In the genomic region with DNA sequence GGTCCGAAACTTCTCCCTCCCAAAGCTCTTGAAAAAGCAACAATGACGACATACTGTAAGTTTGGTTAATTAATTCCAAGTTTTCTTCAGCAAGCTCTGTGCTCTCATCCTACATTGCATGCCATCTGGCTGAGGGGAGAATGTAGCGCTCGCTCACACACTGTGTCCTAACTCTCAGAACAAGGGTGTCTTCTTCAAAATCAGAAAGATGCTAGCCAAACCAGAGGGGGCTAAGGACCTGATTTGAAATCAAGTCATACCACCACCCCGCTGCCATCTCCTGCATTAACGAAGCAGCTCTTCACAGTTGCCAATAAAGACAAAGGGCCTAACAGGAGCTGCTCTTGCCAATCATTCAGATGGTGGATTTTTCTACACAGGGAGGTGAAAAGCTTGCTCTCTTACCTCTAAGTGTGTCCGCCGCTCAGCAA, we compare ENCODE assay signal across 15 mouse cellular contexts.
DNase-seq lines count a peak whose midpoint lies in the region; ATAC-seq and TF ChIP-seq lines count a peak whose summit lies in the region.
"Had no signal": no experiment of that assay in that cellular context is flagged by ENCODE, and none has a peak within 500 bp of the region (broad histone marks: within the 10 kb centered on the region; RNA-seq: fewer than 3 reads in every experiment).

No protein-coding gene starts in this region.

- no peak for DNase-seq in forebrain, embryonic 10.5 days (ENCODE audit: extremely low spot score, low spot score)
- peak; percentile 40 to 55 for DNase-seq in frontal cortex, postnatal 10 days (ENCODE audit: low spot score in 2 of 2)
- peak; percentile 7 to 27 for DNase-seq in layer of hippocampus, postnatal 25 days (ENCODE audit: extremely low spot score in 1 of 2, low spot score in 1 of 2)
- DNase-seq in right cerebral cortex, postnatal 25 days, result peak; percentile 62
- DNase-seq in cerebellum, adult 2 months, result no peak
- no peak for DNase-seq in urinary bladder, postnatal 14 days (ENCODE audit: low spot score)
- DNase-seq in adrenal gland, postnatal 10 days, result no peak
- DNase-seq: gastrocnemius, adult 2 months; kidney, adult 11 months; liver, postnatal 0 days had no signal

- no peak overlapping the region for H3K4me2 ChIP-seq in forebrain, embryonic 13.5 days
- H3K4me2 ChIP-seq: embryonic facial prominence, embryonic 13.5 days; heart, embryonic 11.5 days; stomach, embryonic 15.5 days had no signal

- peak; percentile 79 for ATAC-seq in forebrain, embryonic 13.5 days
- ATAC-seq: liver, postnatal 0 days had no signal

- no peaks in the 10 kb centered on the region for H3K27me3 ChIP-seq in forebrain, embryonic 13.5 days
- H3K27me3 ChIP-seq in forebrain, embryonic 10.5 days (ENCODE audit: poor library complexity, severe bottlenecking), result no peaks in the 10 kb centered on the region
- no peaks in the 10 kb centered on the region for H3K27me3 ChIP-seq in cerebellum, adult 2 months (ENCODE audit: control insufficient read depth, insufficient read depth, low read length)
- H3K27me3 ChIP-seq: embryonic facial prominence, embryonic 13.5 days; megakaryocyte, embryonic 14.5 days; stomach, embryonic 15.5 days had no signal

- no peak for TF ChIP-seq CTCF in cerebellum, adult 2 months (IDR thresholded peaks at IDR 0.05; ENCODE audit: borderline replicate concordance, insufficient read depth, low read depth, low read length)

- peaks cover 8% of the 10 kb centered on the region for H3K4me1 ChIP-seq in forebrain, embryonic 13.5 days
- peaks cover 8% of the 10 kb centered on the region for H3K4me1 ChIP-seq in forebrain, embryonic 10.5 days
- H3K4me1 ChIP-seq in cerebellum, adult 2 months (ENCODE audit: control insufficient read depth, insufficient read depth, low read length), result no peaks in the 10 kb centered on the region
- H3K4me1 ChIP-seq: embryonic facial prominence, embryonic 13.5 days; megakaryocyte, embryonic 14.5 days; stomach, embryonic 15.5 days had no signal

- no peak overlapping the region for H3K9ac ChIP-seq in forebrain, embryonic 13.5 days
- H3K9ac ChIP-seq: embryonic facial prominence, embryonic 13.5 days; liver, postnatal 0 days; stomach, embryonic 15.5 days had no signal

- H3K4me3 ChIP-seq in forebrain, embryonic 13.5 days, result no peak overlapping the region
- no peak overlapping the region for H3K4me3 ChIP-seq in forebrain, embryonic 10.5 days
- no peak overlapping the region for H3K4me3 ChIP-seq in cerebellum, adult 2 months (replicated peaks; ENCODE audit: insufficient read depth, low read depth, low read length)
- H3K4me3 ChIP-seq: embryonic facial prominence, embryonic 13.5 days; gastrocnemius, adult 2 months; megakaryocyte, embryonic 14.5 days; stomach, embryonic 15.5 days had no signal

- no peaks in the 10 kb centered on the region for H3K9me3 ChIP-seq in forebrain, embryonic 13.5 days (replicated peaks)
- H3K9me3 ChIP-seq in forebrain, embryonic 10.5 days, result no peaks in the 10 kb centered on the region
- H3K9me3 ChIP-seq: embryonic facial prominence, embryonic 13.5 days; megakaryocyte, embryonic 14.5 days; stomach, embryonic 15.5 days had no signal

- WGBS in forebrain, embryonic 13.5 days, result 33% methylated on average over 8 of the region's 8 CpGs
- WGBS in forebrain, embryonic 10.5 days, result 82% methylated on average over 8 of the region's 8 CpGs
- 73% methylated on average over 8 of the region's 8 CpGs for WGBS in cerebellum, adult 2 months

- H3K27ac ChIP-seq in forebrain, embryonic 13.5 days, result 0 out of 2 replicates have a peak overlapping the region, but pooled peaks have one; percentile 3
- H3K27ac ChIP-seq in forebrain, embryonic 10.5 days, result no peak overlapping the region
- no peak overlapping the region for H3K27ac ChIP-seq in cerebellum, adult 2 months (ENCODE audit: insufficient read depth, low read length)
- H3K27ac ChIP-seq: embryonic facial prominence, embryonic 13.5 days; gastrocnemius, adult 2 months; stomach, embryonic 15.5 days had no signal

- H3K36me3 ChIP-seq in forebrain, embryonic 13.5 days (ENCODE audit: poor library complexity, severe bottlenecking), result no peaks in the 10 kb centered on the region
- H3K36me3 ChIP-seq in forebrain, embryonic 10.5 days (replicated peaks), result no peaks in the 10 kb centered on the region
- H3K36me3 ChIP-seq: embryonic facial prominence, embryonic 13.5 days; stomach, embryonic 15.5 days had no signal

- TF ChIP-seq POLR2A in cerebellum, adult 2 months (IDR thresholded peaks at IDR 0.05; ENCODE audit: borderline replicate concordance, insufficient read depth, low read length), result no peak

Comparison
In these comparisons a context has a peak if more than half of its experiments do, and no peak if none do; other contexts are left out.
1. DNase-seq: peak in frontal cortex, postnatal 10 days (2 of 2), layer of hippocampus, postnatal 25 days (2 of 2) and right cerebral cortex, postnatal 25 days (single experiment); none in forebrain, embryonic 10.5 days (single experiment), cerebellum, adult 2 months (0 of 2), urinary bladder, postnatal 14 days (single experiment) and adrenal gland, postnatal 10 days (single experiment).